Mouse (Mus musculus) T-helper 2 cell (primary cell): Measurements from ENCODE around the gene Klk10.

Source experiments
- in situ Hi-C: fragments of 300-600 bp; cut with MboI, MseI; formaldehyde crosslinking; loops from one replicate; pipeline ENCODE4 v1.15.1; 2025; ENCODE audit warnings: high pct_unique_total_duplicates

Gene Klk10

GRCm38 (mm10) chr7:43780746-43781145, at the start of gene Klk10:
TSS of gene Klk10 (plus strand) at chr7:43781035.
- in situ Hi-C loops: loop anchor here (25.0 kb wide), 1 partner anchor 682 kb away; the partner anchor contains the start of genes Aspdh and Josd2

DNA sequence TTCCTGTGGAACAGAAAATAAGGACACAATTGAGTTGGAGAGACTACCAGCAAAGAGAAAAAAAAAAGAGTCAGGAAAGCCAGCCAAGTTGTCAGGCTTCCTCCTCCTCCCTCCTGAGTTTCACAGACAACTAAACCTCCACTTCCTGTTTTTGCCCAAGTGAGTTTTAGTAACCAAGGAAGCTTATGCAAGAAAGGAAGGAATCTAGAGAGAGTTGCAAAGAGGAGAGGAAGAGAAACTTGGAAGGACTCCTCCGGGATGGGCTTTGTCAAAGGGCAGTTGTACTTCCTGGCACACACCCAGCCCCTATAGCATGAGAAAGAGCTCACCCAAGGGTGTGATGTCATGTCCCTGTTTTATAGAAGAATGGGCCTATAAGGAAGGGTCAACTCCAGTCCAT, 33.0 kb upstream of the Klk10 start:
- in situ Hi-C loops: no loop called here

GRCm38 (mm10) chr7:43752806-43753205, 28.0 kb upstream of the Klk10 start:
- in situ Hi-C loops: no loop called here

DNA sequence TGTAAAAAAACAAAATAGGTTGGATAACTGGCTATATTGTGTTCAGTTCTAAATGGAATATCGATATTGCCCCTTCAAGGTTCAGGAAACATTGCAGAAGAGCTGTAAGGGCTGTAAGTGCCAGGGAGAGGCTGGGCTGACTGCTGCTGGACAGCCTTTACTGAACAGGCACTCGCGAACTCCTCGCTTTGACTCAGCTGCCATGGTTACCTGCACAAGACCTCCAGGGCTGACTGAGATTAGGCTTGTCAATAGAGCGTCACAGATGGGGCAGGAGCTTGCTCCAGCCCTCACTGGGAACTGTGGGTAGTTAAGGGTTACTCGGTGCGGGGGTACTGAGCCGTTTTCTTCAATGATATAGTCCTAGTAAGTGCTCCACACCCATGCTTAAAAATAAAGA, 14.4 kb upstream of the Klk10 start:
- in situ Hi-C loops: no loop called here

DNA sequence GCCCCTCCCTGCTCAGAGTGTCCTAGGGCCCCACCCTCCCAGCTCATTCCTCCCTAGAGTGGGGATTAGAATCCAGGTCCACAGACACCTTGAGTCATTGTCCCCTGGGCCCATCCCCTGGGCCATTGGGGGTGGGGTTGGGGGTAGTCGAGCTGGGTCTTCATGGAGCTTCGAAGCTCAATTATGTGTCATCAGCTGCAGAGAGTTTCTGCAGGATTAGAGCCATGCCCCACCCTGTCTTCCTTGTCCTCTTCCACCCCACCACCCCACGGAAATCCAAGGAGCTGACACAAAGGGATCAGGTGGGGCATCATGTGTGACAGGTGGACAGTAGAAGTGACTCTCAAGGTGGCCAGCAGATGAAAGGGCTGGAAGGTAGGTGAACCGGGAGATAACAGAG, 12.2 kb upstream of the Klk10 start, which contains the start of gene Klk12:
Gene Klk12, plus strand, starts transcription at position 301 of the 400 bp plus-strand sequence.
- in situ Hi-C loops: no loop called here

- in situ Hi-C loops: no loop called here
Observed at GRCm38 (mm10) chr7:43769636-43770035, 11.2 kb upstream of the Klk10 start.

DNA sequence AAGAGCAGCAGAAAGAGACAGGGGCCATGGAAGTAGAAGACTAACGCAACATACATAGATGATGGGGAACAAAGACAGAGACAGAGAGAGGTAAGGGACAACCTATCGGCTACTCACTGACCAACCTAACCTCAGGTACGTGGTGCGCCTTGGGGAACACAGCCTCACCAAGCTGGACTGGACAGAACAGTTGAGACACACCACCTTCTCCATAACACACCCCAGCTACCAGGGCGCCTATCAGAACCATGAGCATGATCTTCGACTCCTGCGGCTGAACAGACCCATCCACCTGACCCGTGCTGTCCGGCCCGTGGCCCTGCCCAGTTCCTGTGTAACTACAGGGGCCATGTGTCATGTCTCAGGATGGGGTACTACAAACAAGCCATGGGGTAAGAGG, 10.1 kb upstream of the Klk10 start:
- in situ Hi-C loops: no loop called here

- in situ Hi-C loops: no loop called here
Observed at GRCm38 (mm10) chr7:43771916-43772315, 8.9 kb upstream of the Klk10 start.

DNA sequence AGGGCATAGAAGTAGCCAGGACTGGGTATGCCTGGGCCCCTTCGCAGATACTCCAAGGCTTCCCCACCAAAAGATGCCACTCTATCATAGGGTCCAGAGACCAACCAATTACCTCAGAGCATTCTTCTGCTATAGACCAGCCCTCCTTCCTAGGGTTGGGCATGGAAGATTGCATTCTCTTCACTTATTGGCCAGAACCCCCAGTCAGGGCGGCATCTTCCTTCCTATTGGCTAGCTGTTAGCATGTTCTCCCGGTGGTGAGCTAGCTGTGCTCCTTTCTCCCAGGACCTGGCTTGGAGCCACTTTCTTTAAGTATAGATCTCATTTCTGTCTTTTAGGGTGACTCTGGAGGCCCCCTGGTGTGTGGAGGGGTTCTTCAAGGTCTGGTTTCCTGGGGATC, 7.9 kb upstream of the Klk10 start:
- in situ Hi-C loops: no loop called here

DNA sequence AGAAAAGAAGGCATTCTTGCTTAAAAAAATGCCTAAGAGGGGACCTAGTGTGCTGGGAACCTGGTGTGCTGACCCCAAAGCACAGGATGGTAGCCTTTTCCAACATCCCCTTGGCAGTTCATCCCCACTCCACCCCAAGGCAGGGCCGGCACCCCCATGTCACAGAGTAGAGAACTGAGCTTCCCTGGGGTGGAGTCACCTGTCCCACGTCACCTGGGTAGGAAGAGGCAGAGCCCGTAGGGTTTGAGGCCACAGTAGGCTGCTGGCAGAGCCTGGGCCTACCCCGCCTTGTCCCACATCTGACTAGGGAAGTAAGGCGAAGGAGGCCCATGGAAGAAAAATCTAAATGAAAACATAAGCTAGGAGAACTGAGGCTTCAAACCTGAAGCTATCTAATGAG, 6.5 kb upstream of the Klk10 start, which contains the start of gene Klk11:
Gene Klk11, plus strand, starts transcription at position 241 of the 400 bp plus-strand sequence.
- in situ Hi-C loops: no loop called here

GRCm38 (mm10) chr7:43774802-43775201, 6.0 kb upstream of the Klk10 start:
- in situ Hi-C loops: loop anchor here (5.0 to 25.0 kb wide), 3 partner anchors 37 to 687 kb away; partner anchors contain the start of genes Aspdh, Josd2, Klk14 and Klk7

GRCm38 (mm10) chr7:43775311-43776057, 5.4 kb upstream of the Klk10 start:
- in situ Hi-C loops: loop anchor here (5.0 to 25.0 kb wide), 3 partner anchors 37 to 687 kb away; partner anchors contain the start of genes Aspdh, Josd2, Klk14 and Klk7

DNA sequence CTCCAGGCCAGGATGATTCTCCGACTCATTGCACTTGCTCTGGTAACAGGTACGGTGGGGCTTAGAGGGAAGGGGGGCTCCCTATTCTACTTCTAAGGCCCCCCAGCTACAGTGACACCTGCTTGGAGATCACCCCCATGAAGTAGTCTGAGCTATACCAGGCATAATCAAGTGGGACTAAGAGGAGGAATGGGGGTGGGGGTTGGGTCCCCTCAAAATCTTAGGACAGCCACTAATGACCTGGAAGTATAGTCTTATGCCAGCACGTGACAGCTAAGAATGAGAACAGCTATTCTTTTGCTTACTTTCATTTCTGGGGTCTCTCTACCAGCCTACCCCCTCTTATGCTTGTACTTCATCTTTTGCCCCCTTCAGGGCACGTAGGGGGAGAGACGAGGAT, 4.3 kb upstream of the Klk10 start:
- in situ Hi-C loops: loop anchor here (5.0 to 25.0 kb wide), 3 partner anchors 36 to 686 kb away; partner anchors contain the start of genes Aspdh, Josd2, Klk14 and Klk7

GRCm38 (mm10) chr7:43777423-43777822, 3.4 kb upstream of the Klk10 start:
- in situ Hi-C loops: loop anchor here (5.0 to 25.0 kb wide), 3 partner anchors 35 to 685 kb away; partner anchors contain the start of genes Aspdh, Josd2, Klk14 and Klk7

- in situ Hi-C loops: loop anchor here (5.0 to 25.0 kb wide), 3 partner anchors 34 to 684 kb away; partner anchors contain the start of genes Aspdh, Josd2, Klk14 and Klk7
Observed at GRCm38 (mm10) chr7:43778176-43778970, 2.5 kb upstream of the Klk10 start.

GRCm38 (mm10) chr7:43780241-43780640, 594 bp upstream of the Klk10 start:
- in situ Hi-C loops: loop anchor here (25.0 kb wide), 1 partner anchor 682 kb away; the partner anchor contains the start of genes Aspdh and Josd2

GRCm38 (mm10) chr7:43781541-43781940, 706 bp downstream of the Klk10 start:
- in situ Hi-C loops: loop anchor here (25.0 kb wide), 1 partner anchor 681 kb away; the partner anchor contains the start of genes Aspdh and Josd2

GRCm38 (mm10) chr7:43782275-43783265, 1.7 kb downstream of the Klk10 start:
- in situ Hi-C loops: loop anchor here (25.0 kb wide), 1 partner anchor 680 kb away; the partner anchor contains the start of genes Aspdh and Josd2

DNA sequence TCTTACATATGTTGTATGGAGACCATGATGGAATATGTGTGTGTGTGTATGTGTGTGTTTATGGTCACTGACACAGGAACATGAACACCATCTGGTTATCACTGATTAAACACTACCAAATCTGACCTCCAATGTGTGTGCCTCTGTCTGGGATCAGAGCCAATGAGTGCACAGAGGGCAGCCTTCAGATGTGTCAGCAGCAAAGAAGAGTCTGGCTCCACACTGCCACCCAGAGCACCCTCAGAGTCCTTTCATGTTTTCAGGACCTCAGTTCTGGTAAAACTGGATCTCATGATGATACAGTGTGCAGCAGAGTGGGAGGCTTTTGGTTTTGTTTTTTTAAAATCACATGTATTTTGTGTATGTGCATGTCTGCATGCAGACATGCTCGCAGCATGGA, 4.5 kb downstream of the Klk10 start:
- in situ Hi-C loops: loop anchor here (25.0 kb wide), 1 partner anchor 677 kb away; the partner anchor contains the start of genes Aspdh and Josd2

- in situ Hi-C loops: loop anchor here (25.0 kb wide), 1 partner anchor 674 kb away; the partner anchor contains the start of genes Aspdh and Josd2
Observed at GRCm38 (mm10) chr7:43788096-43788495, 7.3 kb downstream of the Klk10 start.
